ENCODE assay signal across 8 mouse cellular contexts in genomic region chr17:12118926-12119641, GRCm38 (mm10). TPM values are rescaled to one million over a fixed set of nuclear protein-coding genes. Genes with fewer than 3 reads are reported as not detected.
DNase-seq lines count a peak whose midpoint lies in the region; ATAC-seq lines count a peak whose summit lies in the region.

No protein-coding gene starts in this region.

- peak; percentile 83 for DNase-seq in T-cell, adult 2 months (ENCODE audit: low spot score)
- peak; percentile 76 to 77 for DNase-seq in cerebellum, postnatal 25 days
- peak; percentile 57 to 69 for DNase-seq in frontal cortex, postnatal 25 days (ENCODE audit: low spot score in 2 of 2)
- peak; percentile 87 for DNase-seq in hindbrain, embryonic 14.5 days (ENCODE audit: low spot score)
- peak; percentile 79 to 83 for DNase-seq in layer of hippocampus, postnatal 36 days
- peak; percentile 92 for DNase-seq in lung, postnatal 25 days (ENCODE audit: low spot score)
- DNase-seq in retina, embryonic 14.5 days (ENCODE audit: low spot score) = peak; percentile 86
- DNase-seq in thymus, postnatal 36 days = peak; percentile 79 to 86

- peaks cover 25% of the 10 kb centered on the region for H3K4me1 ChIP-seq in hindbrain, embryonic 14.5 days (replicated peaks; ENCODE audit: control insufficient read depth, insufficient read depth, low read length)

- no peaks in the 10 kb centered on the region for H3K9me3 ChIP-seq in hindbrain, embryonic 14.5 days (ENCODE audit: control insufficient read depth, low read length)

- peak; percentile 93 for ATAC-seq in hindbrain, embryonic 14.5 days (ENCODE audit: low FRiP score)

- H3K27me3 ChIP-seq in hindbrain, embryonic 14.5 days (ENCODE audit: control insufficient read depth, insufficient read depth, low read length) = no peaks in the 10 kb centered on the region

- peak overlapping the region; percentile 76 for H3K9ac ChIP-seq in hindbrain, embryonic 14.5 days

- H3K4me2 ChIP-seq in hindbrain, embryonic 14.5 days (replicated peaks) = peak overlapping the region; percentile 89

- peak overlapping the region; percentile 96 for H3K27ac ChIP-seq in hindbrain, embryonic 14.5 days

- H3K4me3 ChIP-seq in hindbrain, embryonic 14.5 days (replicated peaks; ENCODE audit: low read length) = peak overlapping the region; percentile 65

- WGBS in hindbrain, embryonic 14.5 days = under 1% methylated on average over 30 of the region's 30 CpGs

- H3K36me3 ChIP-seq in hindbrain, embryonic 14.5 days (replicated peaks; ENCODE audit: control insufficient read depth, insufficient read depth) = no peaks in the 10 kb centered on the region

RNA-seq across cellular contexts. Expression of gene Agpat4, which starts 0.6 kb away (rescaled TPM):
- polyA plus RNA-seq in hindbrain, embryonic 14.5 days (2014; fragmentation: Nextera tagmentation; extraction: Ambion mirVana) = 36.1 and 38.2 TPM in 2 replicates
- total RNA-seq in layer of hippocampus, postnatal 36 days (2021) = 10 to 100 TPM; 68.8 to 78.9 TPM

Comparison
In these comparisons a context has a peak if more than half of its experiments do, and no peak if none do; other contexts are left out.
1. Peak in every context shown above with its lines: DNase-seq, ATAC-seq, H3K4me3 ChIP-seq and H3K27ac ChIP-seq.